Mouse (Mus musculus): ENCODE results near the gene Patl1.

DNA sequence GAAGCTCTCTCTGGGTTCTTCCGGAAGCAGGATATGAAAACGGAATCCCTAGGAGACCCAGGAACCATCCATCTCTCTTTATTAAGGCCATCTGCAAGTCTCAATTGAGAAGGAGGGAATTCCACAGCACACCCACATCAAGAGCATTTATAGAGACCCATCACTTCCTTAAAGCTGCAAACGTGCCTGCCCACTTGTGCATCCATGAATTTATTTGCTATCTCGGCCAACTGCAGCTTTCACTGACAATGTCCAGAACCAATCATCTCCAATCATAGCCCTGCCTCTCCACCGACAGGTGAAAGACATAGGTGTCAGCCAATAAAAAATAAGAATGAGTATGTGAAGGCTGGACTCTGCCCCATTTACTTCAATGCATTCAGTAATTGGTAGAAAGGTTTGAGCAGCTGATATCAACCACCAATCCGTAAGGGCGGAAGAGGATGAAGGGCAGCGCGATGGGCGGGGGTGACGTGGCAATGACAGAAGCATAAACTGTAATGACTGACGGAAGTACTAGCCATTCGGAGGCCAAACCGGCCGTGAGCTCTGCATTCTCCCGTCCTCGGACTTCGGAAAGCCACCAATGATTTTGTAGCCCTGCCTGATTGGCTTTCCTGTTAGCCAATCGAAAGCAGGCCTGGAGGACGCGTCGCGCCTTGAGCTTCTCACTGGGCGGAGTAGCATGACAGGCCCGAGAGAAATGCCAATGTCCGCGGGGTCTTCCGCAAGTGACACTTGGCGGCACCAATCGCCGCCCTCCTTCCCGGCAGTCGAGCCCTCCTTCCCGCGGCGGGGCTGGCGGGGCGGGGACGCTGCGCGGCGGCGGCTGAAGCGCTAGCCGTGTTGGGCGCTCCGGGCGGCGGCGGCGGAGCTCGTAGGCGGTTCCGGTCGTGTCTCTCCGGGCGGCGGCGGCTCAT is 53.1 kb downstream of the Patl1 start, which contains the start of gene Osbp:
- no peak for TF ChIP-seq POLR2A (IDR thresholded peaks at IDR 0.05; ENCODE audit: low read depth, low read length)
- TF ChIP-seq CTCF (conservative IDR thresholded peaks at IDR 0.05; ENCODE audit: insufficient read depth, insufficient read length, low read depth, low read length) = no peak
